Mouse (Mus musculus) kidney, adult 2 months (tissue): ENCODE data around the gene Atp2b2. TPM values are rescaled to one million over a fixed set of nuclear protein-coding genes. Genes with fewer than 3 reads are reported as not detected.

Experiments used
- DNase-seq: peaks from one replicate; pipeline ENCODE4 v3.0.0; 2021
- H3K27ac ChIP-seq: fragments of 200-500 bp; 2 replicates; pipeline ENCODE4 v1.5.1; 2012; ENCODE audit warnings: low read depth, low read length, control low read depth, inconsistent platforms; ENCODE audit not compliant: insufficient read depth
- H3K27me3 ChIP-seq: fragments of 200-500 bp; replicated peaks from 2 replicates; pipeline ENCODE4 v1.6.1; 2012; ENCODE audit warnings: mild to moderate bottlenecking, moderate library complexity, low read length, inconsistent platforms; ENCODE audit not compliant: control insufficient read depth, insufficient read depth
- H3K36me3 ChIP-seq: fragments of 200-500 bp; 2 replicates; pipeline ENCODE4 v1.6.1; 2012; ENCODE audit warnings: mild to moderate bottlenecking, moderate library complexity, low read length, inconsistent platforms; ENCODE audit not compliant: control insufficient read depth, insufficient read depth
- H3K4me1 ChIP-seq: fragments of 200-500 bp; 2 replicates; pipeline ENCODE4 v1.6.1; 2011; ENCODE audit warnings: low read length; ENCODE audit not compliant: control insufficient read depth, insufficient read depth
- H3K4me3 ChIP-seq: fragments of 200-500 bp; 2 replicates; pipeline ENCODE4 v1.5.1; 2011; ENCODE audit warnings: mild to moderate bottlenecking, low read depth, low read length, control low read depth; ENCODE audit not compliant: insufficient read depth
- CTCF ChIP-seq: fragments of 200-500 bp; conservative IDR thresholded peaks from 2 replicates; pipeline ENCODE4 v1.5.1; 2011; ENCODE audit warnings: low read depth, mild to moderate bottlenecking, control low read depth, low read length, moderate library complexity, mixed read lengths; ENCODE audit not compliant: insufficient read depth, insufficient read length
- POLR2A ChIP-seq: fragments of 200-500 bp; IDR thresholded peaks from one replicate; pipeline ENCODE4 v1.6.1; 2011; ENCODE audit warnings: low read depth, low read length, control low read depth
- WGBS: fragments of 180-500 bp; shearing (Covaris S2); methylation state at CpG from one replicate; pipeline ENCODE4 v1.1.7; 2018; 5-methylcytosine and 5-hydroxymethylcytosine counted together
- polyA plus RNA-seq: library from polyadenylated mRNA; depleted of rRNA; stranded (reverse); fragments of >200 nt; gene quantifications from 2 replicates; pipeline ENCODE4 v1.2.3, GENCODE M21; 2012

The Atp2b2 gene
- polyA plus RNA-seq, 1 experiment = 0.84 TPM

DNA sequence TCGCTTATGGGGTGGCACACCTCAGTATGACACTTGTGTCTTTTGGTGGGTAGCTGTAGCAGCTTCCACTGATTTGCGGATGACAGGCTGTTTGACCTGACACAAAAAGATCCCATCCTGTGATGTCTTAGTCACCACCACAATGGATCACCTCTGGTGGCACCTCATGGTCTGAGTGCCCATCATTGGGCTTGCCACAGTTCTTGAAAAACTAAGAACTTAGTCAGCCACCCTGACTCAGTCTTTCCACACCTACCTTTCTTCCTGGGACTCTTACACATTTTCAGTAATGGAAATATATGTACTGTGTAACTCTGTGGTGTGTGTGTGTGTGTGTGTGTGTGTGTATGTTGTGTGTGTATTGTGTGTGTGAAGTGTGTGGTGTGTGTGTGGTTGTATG, 71.5 kb downstream of the Atp2b2 start:
- WGBS = 90% methylated on average over 2 of the region's 2 CpGs
- H3K27me3 ChIP-seq = no peaks in the 10 kb centered on the region
- no peak for DNase-seq

DNA sequence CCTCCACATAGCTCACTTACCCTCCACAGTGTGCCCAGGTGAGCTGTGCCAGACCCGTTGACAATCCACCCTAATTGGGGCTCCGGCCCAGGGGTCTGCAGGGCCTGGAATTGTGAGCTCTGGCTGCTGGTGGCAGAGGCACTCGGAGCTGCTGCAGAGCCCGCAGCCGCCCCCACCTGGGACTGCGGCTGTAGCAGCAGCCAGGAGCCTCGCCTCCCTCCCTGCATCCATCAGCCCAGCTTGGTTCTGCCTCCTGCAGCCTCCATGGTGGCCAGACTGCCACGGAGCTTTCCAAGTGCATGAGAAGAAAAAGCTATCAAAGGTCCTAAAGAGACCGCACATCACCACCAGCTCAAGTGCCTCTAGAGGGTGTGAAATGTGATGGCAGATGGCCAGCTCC, 71.9 kb downstream of the Atp2b2 start:
- Histone ChIP-seq H3K4me1 (no peaks in the 10 kb centered on the region), H3K27me3 (no peaks in the 10 kb centered on the region), H3K27ac (no peak overlapping the region), H3K36me3 (no peaks in the 10 kb centered on the region), H3K4me3 (no peak overlapping the region)
- TF ChIP-seq POLR2A (no peak), CTCF (no peak)
- 56% methylated on average over 9 of the region's 9 CpGs for WGBS
- no peak for DNase-seq

More for the DNA sequence above, 71.5 kb downstream of the Atp2b2 start:
- Histone ChIP-seq H3K4me3 (no peak overlapping the region), H3K36me3 (no peaks in the 10 kb centered on the region), H3K4me1 (no peaks in the 10 kb centered on the region), H3K27ac (no peak overlapping the region)
- TF ChIP-seq CTCF = no peak
- no peak for TF ChIP-seq POLR2A

DNA sequence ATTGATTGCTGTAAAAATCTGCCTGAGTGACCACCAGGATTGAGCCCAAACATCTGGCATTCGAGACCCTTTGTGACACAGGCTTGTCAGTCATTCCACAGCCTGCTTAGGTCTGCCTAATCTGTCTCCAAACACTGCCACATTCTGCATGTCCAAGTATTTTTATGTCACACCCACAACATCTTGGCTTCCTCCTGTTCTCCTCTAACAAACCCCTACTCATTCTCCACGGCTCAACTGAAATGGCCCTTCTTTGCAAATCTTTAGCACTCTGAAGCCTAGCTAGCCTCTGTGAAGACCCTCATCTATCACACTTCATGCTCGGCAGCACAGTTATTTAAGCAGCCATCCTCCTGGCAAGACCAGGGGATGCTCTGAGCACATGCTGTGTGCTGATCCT, 72.7 kb downstream of the Atp2b2 start:
- 22% methylated on average over 3 of the region's 3 CpGs for WGBS
- Histone ChIP-seq H3K4me3 (no peak overlapping the region), H3K27ac (no peak overlapping the region), H3K4me1 (no peaks in the 10 kb centered on the region), H3K36me3 (no peaks in the 10 kb centered on the region), H3K27me3 (no peaks in the 10 kb centered on the region)
- DNase-seq = no peak
- TF ChIP-seq CTCF (no peak), POLR2A (no peak)

DNA sequence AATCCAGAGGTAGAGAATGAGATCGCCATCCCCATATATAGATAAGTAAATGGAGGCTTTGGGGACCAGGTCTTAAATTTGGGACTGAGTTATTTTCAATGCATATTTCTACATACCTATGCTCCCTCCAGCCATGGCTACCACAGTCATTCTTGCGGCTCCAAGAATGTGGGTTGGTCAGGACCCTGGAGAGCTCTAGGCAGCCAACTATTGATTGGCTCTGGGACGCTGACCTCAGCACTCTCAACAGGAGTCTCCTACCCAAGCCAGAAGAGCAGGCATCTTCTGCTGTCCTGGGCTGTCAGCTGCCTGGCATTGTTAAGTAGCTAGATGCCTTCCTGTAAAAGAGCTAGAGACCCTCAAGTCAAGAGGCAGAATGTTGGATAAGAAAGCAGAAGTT, 79.6 kb downstream of the Atp2b2 start:
- DNase-seq = peak; percentile 6
- H3K27me3 ChIP-seq = no peaks in the 10 kb centered on the region
- H3K27ac ChIP-seq = no peak overlapping the region
- TF ChIP-seq CTCF = no peak
- TF ChIP-seq POLR2A = no peak
- WGBS = 6% methylated on average over 3 of the region's 3 CpGs
- no peak overlapping the region for H3K4me3 ChIP-seq
- no peaks in the 10 kb centered on the region for H3K4me1 ChIP-seq
- H3K36me3 ChIP-seq = no peaks in the 10 kb centered on the region

GRCm38 (mm10) chr6:113961658-113962057, 80.8 kb downstream of the Atp2b2 start:
- Histone ChIP-seq H3K36me3 (no peaks in the 10 kb centered on the region), H3K27ac (no peak overlapping the region), H3K4me1 (no peaks in the 10 kb centered on the region), H3K4me3 (no peak overlapping the region), H3K27me3 (no peaks in the 10 kb centered on the region)
- 78% methylated on average over 2 of the region's 2 CpGs for WGBS
- TF ChIP-seq CTCF = no peak
- TF ChIP-seq POLR2A = no peak
- no peak for DNase-seq

- no peak for DNase-seq
- no peak overlapping the region for H3K27ac ChIP-seq
- no peak overlapping the region for H3K4me3 ChIP-seq
- TF ChIP-seq CTCF (no peak), POLR2A (no peak)
- no peaks in the 10 kb centered on the region for H3K27me3 ChIP-seq
- H3K4me1 ChIP-seq = no peaks in the 10 kb centered on the region
- 50% methylated on average over 1 of the region's 1 CpGs for WGBS
- H3K36me3 ChIP-seq = no peaks in the 10 kb centered on the region
Observed at GRCm38 (mm10) chr6:113959336-113959735, 83.1 kb downstream of the Atp2b2 start.

DNA sequence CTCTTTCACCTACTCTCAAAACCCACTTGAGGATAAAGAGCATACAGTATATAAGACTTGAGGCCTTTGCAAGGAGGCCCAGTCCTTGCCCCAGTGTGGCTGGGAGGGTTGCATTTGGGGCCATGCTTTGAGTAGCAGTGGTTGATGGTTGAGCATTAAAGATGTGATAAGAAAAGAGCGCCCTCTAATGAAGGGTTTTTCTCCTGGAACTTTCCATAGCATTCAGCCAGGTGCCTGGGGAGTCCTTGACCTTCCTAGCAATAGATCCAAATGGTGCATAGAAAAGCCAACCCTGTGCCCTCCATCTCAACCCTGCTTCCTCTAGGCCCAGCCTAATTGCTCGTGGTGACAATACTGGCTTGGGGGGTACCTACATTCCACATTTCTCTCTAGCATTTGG, 83.7 kb downstream of the Atp2b2 start:
- no peak overlapping the region for H3K27ac ChIP-seq
- WGBS = 78% methylated on average over 2 of the region's 2 CpGs
- H3K36me3 ChIP-seq = no peaks in the 10 kb centered on the region
- no peaks in the 10 kb centered on the region for H3K4me1 ChIP-seq
- no peaks in the 10 kb centered on the region for H3K27me3 ChIP-seq
- H3K4me3 ChIP-seq = no peak overlapping the region
- TF ChIP-seq POLR2A (no peak), CTCF (no peak)
- DNase-seq = no peak

- WGBS = 78% methylated on average over 5 of the region's 5 CpGs
- H3K36me3 ChIP-seq = no peaks in the 10 kb centered on the region
- no peaks in the 10 kb centered on the region for H3K27me3 ChIP-seq
- H3K4me1 ChIP-seq = no peaks in the 10 kb centered on the region
- no peak overlapping the region for H3K27ac ChIP-seq
- TF ChIP-seq CTCF (no peak), POLR2A (no peak)
- no peak for DNase-seq
- no peak overlapping the region for H3K4me3 ChIP-seq
Observed at GRCm38 (mm10) chr6:113958003-113958402, 84.4 kb downstream of the Atp2b2 start.
